Comparison of ENCODE assay signal across 8 mouse cellular contexts in genomic region chr8:117498179-117498914, GRCm38 (mm10). TPM values are rescaled to one million over a fixed set of nuclear protein-coding genes. Genes with fewer than 3 reads are reported as not detected.
DNase-seq lines count a peak whose midpoint lies in the region; ATAC-seq and TF ChIP-seq lines count a peak whose summit lies in the region.

TSS of gene Plcg2 (plus strand) at chr8:117498291.

- peaks cover 21% of the 10 kb centered on the region for H3K27me3 ChIP-seq in embryonic facial prominence, embryonic 14.5 days (replicated peaks; ENCODE audit: control insufficient read depth, insufficient read depth, low read length)
- H3K27me3 ChIP-seq in heart, postnatal 0 days (ENCODE audit: control insufficient read depth, insufficient read depth, low read length), result peaks cover 2% of the 10 kb centered on the region; the same call in 1 of the 2 replicates

- peak within 1 kb of the TSS; percentile 58 for H3K4me3 ChIP-seq in embryonic facial prominence, embryonic 14.5 days (ENCODE audit: low read depth, low read length)
- peak within 1 kb of the TSS; percentile 60 for H3K4me3 ChIP-seq in heart, postnatal 0 days (ENCODE audit: low read depth, low read length)
- H3K4me3 ChIP-seq in macrophage (ENCODE audit: inconsistent target), result peak within 1 kb of the TSS; percentile 85

- no peaks in the 10 kb centered on the region for H3K9me3 ChIP-seq in embryonic facial prominence, embryonic 14.5 days (ENCODE audit: control insufficient read depth, low read length)
- H3K9me3 ChIP-seq in heart, postnatal 0 days (replicated peaks; ENCODE audit: control insufficient read depth, low read length), result no peaks in the 10 kb centered on the region

- H3K4me1 ChIP-seq in embryonic facial prominence, embryonic 14.5 days (ENCODE audit: control insufficient read depth, insufficient read depth, low read length), result 0 out of 2 replicates have a peak, but pooled peaks cover 10% of the 10 kb centered on the region
- H3K4me1 ChIP-seq in heart, postnatal 0 days (ENCODE audit: control insufficient read depth, insufficient read depth), result peaks cover 23% of the 10 kb centered on the region

- TF ChIP-seq CTCF in heart, postnatal 0 days (IDR thresholded peaks at IDR 0.05; ENCODE audit: low read depth), result no peak

- H3K9ac ChIP-seq in embryonic facial prominence, embryonic 14.5 days (ENCODE audit: low read depth, low read length), result peak within 1 kb of the TSS; percentile 64
- peak within 1 kb of the TSS; percentile 53 for H3K9ac ChIP-seq in heart, postnatal 0 days (replicated peaks; ENCODE audit: low read depth, low read length)

- H3K79me2 ChIP-seq in macrophage (ENCODE audit: inconsistent target), result peaks cover 50% of the 10 kb centered on the region

- TF ChIP-seq EP300 in heart, postnatal 0 days (IDR thresholded peaks at IDR 0.05; ENCODE audit: low read depth), result no peak

- H3K27ac ChIP-seq in embryonic facial prominence, embryonic 14.5 days (replicated peaks; ENCODE audit: low read depth, low read length), result no peak within 1 kb of the TSS; the same call in 1 of the 2 replicates
- H3K27ac ChIP-seq in heart, postnatal 0 days (ENCODE audit: low read depth), result no peak within 1 kb of the TSS
- peak within 1 kb of the TSS; percentile 46 for H3K27ac ChIP-seq in macrophage

- H3K36me3 ChIP-seq in embryonic facial prominence, embryonic 14.5 days (ENCODE audit: control insufficient read depth, insufficient read depth, low read length), result no peaks in the 10 kb centered on the region
- H3K36me3 ChIP-seq in heart, postnatal 0 days (replicated peaks; ENCODE audit: control insufficient read depth, insufficient read depth, low read length), result no peaks in the 10 kb centered on the region
- H3K36me3 ChIP-seq in macrophage (ENCODE audit: inconsistent target), result no peaks in the 10 kb centered on the region

- ATAC-seq in embryonic facial prominence, embryonic 14.5 days (ENCODE audit: low read depth), result peak; percentile 67
- peak; percentile 63 for ATAC-seq in heart, postnatal 0 days (ENCODE audit: insufficient read depth, low read depth)

- H3K4me2 ChIP-seq in embryonic facial prominence, embryonic 14.5 days (ENCODE audit: low read depth, low read length), result peak within 1 kb of the TSS; percentile 99
- H3K4me2 ChIP-seq in heart, postnatal 0 days (ENCODE audit: low read depth, low read length), result peak within 1 kb of the TSS; percentile 96

- peak; percentile 6 for DNase-seq in ovary, adult 18-20 months (ENCODE audit: low spot score)
- no peak for DNase-seq in ovary, postnatal 14 days (ENCODE audit: low spot score)
- peak; percentile 30 for DNase-seq in embryonic facial prominence, embryonic 14.5 days (ENCODE audit: low spot score)
- DNase-seq in heart, postnatal 0 days (ENCODE audit: low spot score), result peak; percentile 7
- DNase-seq in kidney, postnatal 25 days, result peak; percentile 50 to 72
- peak; percentile 26 for DNase-seq in right cerebral cortex, postnatal 14 days
- DNase-seq in frontal cortex, postnatal 25 days (ENCODE audit: low spot score in 2 of 2), result no peak

- under 1% methylated on average over 27 of the region's 62 CpGs for WGBS in embryonic facial prominence, embryonic 14.5 days
- WGBS in heart, postnatal 0 days, result 1% methylated on average over 62 of the region's 62 CpGs
- under 1% methylated on average over 60 of the region's 62 CpGs for WGBS in macrophage (ENCODE audit: missing documents)

RNA-seq across cellular contexts. Expression of gene Plcg2, which starts in this region (rescaled TPM):
- 3.8 and 4.1 TPM in 2 replicates for polyA plus RNA-seq in embryonic facial prominence, embryonic 14.5 days (2014; fragmentation: Nextera tagmentation; extraction: Ambion mirVana)
- total RNA-seq in heart, postnatal 0 days (2014; rRNA removed; ENCODE audit: low replicate concordance), result 8.8 and 9.2 TPM in 2 replicates
- 4.9 and 5.0 TPM in 2 replicates for polyA plus RNA-seq in heart, postnatal 0 days (2015; fragmentation: Nextera tagmentation; extraction: Ambion mirVana)
- 100 to 1,000 TPM in 16 of 26 experiments, 10 to 100 TPM in 10; 36.1 to 132 (median 108) TPM for total RNA-seq in macrophage (2018; cell fraction: chromatin; rRNA removed)
- total RNA-seq in macrophage (2018; cell fraction: cytosol; rRNA removed), result 10 to 100 TPM; 61.8 to 93.0 (median 74.5) TPM
- 100 to 1,000 TPM in 2 of 26 experiments, 10 to 100 TPM in 24; 48.9 to 105 (median 82.0) TPM for total RNA-seq in macrophage (2018; cell fraction: nucleus; rRNA removed)
- 60.7 to 76.4 TPM (median 68.0 TPM) in 3 replicates for polyA plus RNA-seq in macrophage (2018)

Comparison
In these comparisons a context has a peak if more than half of its experiments do, and no peak if none do; other contexts are left out.
1. RNA of gene Plcg2 (polyA plus RNA-seq): 60.7 to 76.4 TPM in macrophage; 4.9 to 5.0 TPM in heart, postnatal 0 days and 3.8 to 4.1 TPM in embryonic facial prominence, embryonic 14.5 days; every median in the first group is over 10 times any median in the second.
2. DNase-seq: peak in ovary, adult 18-20 months (single experiment), embryonic facial prominence, embryonic 14.5 days (single experiment), heart, postnatal 0 days (single experiment), kidney, postnatal 25 days (2 of 2) and right cerebral cortex, postnatal 14 days (single experiment); none in ovary, postnatal 14 days (single experiment) and frontal cortex, postnatal 25 days (0 of 2).
3. Peak in every context shown above with its lines, with median percentiles within 50 percentile points of each other: H3K4me3 ChIP-seq.